Mouse (Mus musculus): Measurements from ENCODE around the gene Trim29. TPM values are rescaled to one million over a fixed set of nuclear protein-coding genes. Genes with fewer than 3 reads are reported as not detected.

Gene Trim29
- polyA plus RNA-seq, 1 experiment from 2014 or later = 0.29 TPM

DNA sequence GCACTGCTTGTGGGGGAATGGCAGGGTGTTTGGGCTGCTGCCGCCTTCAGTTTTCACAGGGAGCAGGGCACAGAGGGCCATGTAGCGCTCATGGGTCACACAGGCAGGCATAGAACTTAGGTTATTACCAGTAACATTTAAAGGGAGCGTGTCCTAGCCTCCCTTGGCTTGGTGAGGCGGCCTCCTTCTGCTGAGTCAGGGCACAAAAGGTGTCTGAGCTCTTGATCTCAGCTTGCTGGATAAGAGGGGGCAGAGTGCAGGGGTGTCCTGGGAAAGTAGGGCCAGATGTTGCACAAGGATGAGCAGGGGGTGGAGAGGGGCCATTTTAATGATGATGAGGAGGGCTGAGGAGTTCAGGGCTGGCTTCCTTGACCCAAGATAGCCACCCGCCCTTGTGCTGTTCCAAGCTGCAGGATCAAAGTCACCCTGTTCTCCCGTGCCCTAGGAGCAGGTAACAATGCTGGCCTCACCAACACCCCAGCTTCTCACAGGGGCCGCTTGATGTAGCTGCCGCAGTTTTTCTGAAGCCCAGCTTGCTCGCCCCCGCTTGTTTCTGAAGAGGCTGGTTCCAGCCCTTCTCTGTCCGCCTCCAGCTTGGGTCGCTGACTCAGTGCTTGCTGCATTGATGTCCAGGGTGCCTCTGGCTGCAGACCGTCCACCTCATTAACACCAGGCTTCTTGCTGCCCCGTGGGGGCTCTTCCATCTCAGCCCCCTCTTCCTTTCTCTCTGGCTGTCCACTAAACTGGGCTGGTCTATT, 38.7 kb upstream of the Trim29 start:
- Histone ChIP-seq H3K27ac (ENCODE audit: poor library complexity, severe bottlenecking) (no peak overlapping the region), H3K4me1 (replicated peaks) (peaks cover 9% of the 10 kb centered on the region), H3K36me3 (no peaks in the 10 kb centered on the region), H3K4me3 (no peak overlapping the region), H3K4me2 (no peak overlapping the region), H3K27me3 (replicated peaks) (peaks cover 49% of the 10 kb centered on the region), H3K9ac (no peak overlapping the region), H3K9me3 (replicated peaks) (peaks cover 4% of the 10 kb centered on the region; the same call in 1 of the 2 replicates)
- no peak for ATAC-seq (ENCODE audit: insufficient number of reproducible peaks, low FRiP score)
- WGBS = 58% methylated on average over 14 of the region's 14 CpGs

DNA sequence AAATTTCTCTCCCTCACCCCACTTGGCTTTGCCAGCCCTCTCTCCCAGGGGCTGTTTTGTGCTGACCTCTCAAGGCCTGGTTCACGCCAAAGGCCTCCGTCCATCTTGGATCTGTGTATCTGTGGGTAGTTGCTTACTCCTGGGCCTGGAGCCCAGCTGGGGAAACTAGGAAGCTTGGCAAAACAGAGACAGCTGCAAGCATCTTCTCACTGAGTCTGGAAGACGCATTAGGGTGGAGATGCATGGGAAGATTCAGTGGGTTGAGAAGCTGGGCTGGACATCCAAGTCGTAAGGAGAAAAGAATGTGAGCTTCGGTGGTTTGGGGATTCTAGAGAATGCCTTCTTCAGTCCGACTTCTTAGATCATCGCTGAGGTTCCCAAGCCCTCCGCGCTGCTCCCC, 36.9 kb upstream of the Trim29 start:
- no peaks in the 10 kb centered on the region for H3K9me3 ChIP-seq (replicated peaks)
- H3K27me3 ChIP-seq (replicated peaks) = peaks cover 48% of the 10 kb centered on the region
- H3K4me2 ChIP-seq = no peak overlapping the region
- H3K9ac ChIP-seq = no peak overlapping the region
- ATAC-seq (ENCODE audit: insufficient number of reproducible peaks, low FRiP score) = no peak
- no peak overlapping the region for H3K27ac ChIP-seq (ENCODE audit: poor library complexity, severe bottlenecking)
- no peaks in the 10 kb centered on the region for H3K36me3 ChIP-seq
- no peak overlapping the region for H3K4me3 ChIP-seq
- WGBS = 64% methylated on average over 9 of the region's 9 CpGs
- peaks cover 9% of the 10 kb centered on the region for H3K4me1 ChIP-seq (replicated peaks)

DNA sequence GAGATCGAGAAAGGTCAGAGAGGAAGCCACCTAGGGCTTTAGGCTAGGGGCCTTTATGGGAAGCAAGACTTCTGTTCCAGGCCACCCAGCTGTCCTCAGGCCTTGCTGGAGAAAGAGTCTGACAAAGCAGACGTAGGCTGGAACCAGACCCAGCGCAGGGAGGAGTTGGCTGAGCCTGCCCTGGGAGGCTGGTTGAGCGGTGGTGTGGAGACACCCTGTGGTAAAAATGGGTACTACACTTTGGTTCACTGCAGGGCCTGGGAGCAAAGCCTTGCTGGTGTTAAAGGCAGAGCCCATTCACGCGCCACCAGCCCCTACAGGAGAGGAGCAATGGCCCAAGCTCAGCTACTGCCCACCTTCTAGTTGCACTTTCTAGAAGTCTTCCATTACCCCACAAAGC, 26.4 kb upstream of the Trim29 start:
- peak; percentile 74 for ATAC-seq (ENCODE audit: insufficient number of reproducible peaks, low FRiP score)
- no peak overlapping the region for H3K4me3 ChIP-seq
- 0 out of 2 replicates have a peak, but pooled peaks cover 3% of the 10 kb centered on the region for H3K4me1 ChIP-seq (replicated peaks)
- WGBS = 9% methylated on average over 6 of the region's 6 CpGs
- no peaks in the 10 kb centered on the region for H3K36me3 ChIP-seq
- H3K9ac ChIP-seq = no peak overlapping the region
- H3K27ac ChIP-seq (ENCODE audit: poor library complexity, severe bottlenecking) = no peak overlapping the region
- H3K4me2 ChIP-seq = no peak overlapping the region
- no peaks in the 10 kb centered on the region for H3K9me3 ChIP-seq (replicated peaks)
- H3K27me3 ChIP-seq (replicated peaks) = peaks cover 40% of the 10 kb centered on the region

DNA sequence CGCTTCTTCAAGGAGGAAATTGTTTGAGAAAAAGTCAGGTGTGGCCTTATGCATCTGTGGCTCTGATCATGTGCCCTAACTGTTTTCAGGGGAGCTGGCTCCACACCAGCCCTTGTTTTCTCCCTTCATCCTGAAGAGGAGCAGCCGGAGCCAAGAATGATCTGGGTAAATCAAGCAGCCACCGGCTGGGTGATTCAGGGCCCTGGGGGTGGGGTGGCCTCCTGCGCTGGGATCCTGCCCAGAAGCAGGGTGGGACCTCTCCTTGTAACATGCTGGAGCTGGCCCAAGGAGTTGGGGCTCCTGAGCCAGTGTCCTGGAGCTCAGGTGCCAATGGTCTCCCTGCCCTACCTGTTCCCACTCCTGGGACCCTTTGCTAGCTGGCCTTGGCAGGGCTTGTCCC, 25.4 kb upstream of the Trim29 start:
- H3K4me3 ChIP-seq = no peak overlapping the region
- 83% methylated on average over 4 of the region's 4 CpGs for WGBS
- 0 out of 2 replicates have a peak, but pooled peaks cover 3% of the 10 kb centered on the region for H3K4me1 ChIP-seq (replicated peaks)
- H3K9me3 ChIP-seq (replicated peaks) = no peaks in the 10 kb centered on the region
- H3K9ac ChIP-seq = no peak overlapping the region
- H3K27ac ChIP-seq (ENCODE audit: poor library complexity, severe bottlenecking) = no peak overlapping the region
- H3K27me3 ChIP-seq (replicated peaks) = peaks cover 40% of the 10 kb centered on the region
- no peak for ATAC-seq (ENCODE audit: insufficient number of reproducible peaks, low FRiP score)
- H3K4me2 ChIP-seq = no peak overlapping the region
- no peaks in the 10 kb centered on the region for H3K36me3 ChIP-seq

DNA sequence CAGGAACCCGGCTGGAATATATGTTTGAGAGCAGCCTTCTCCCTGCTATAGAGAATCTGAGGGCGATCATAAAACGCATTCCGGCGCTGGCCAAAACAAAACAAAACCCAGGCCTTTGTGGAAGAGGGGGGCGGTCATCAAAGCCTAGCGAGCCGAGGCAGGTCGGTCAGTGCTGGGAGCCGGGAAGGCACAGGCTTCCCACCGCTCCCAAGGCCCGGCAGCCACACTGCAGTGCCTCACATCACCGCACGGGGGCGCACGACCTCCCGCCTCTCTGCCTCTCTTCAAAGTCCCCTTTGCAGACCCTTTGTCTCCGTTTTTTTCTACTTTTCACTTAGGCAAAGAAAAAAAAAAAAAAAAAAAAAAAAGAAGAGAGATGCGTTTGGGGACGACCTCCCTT, 23.8 kb upstream of the Trim29 start:
- Histone ChIP-seq H3K4me3 (no peak overlapping the region), H3K27me3 (replicated peaks) (peaks cover 40% of the 10 kb centered on the region), H3K4me2 (peak overlapping the region; percentile 59), H3K4me1 (replicated peaks) (0 out of 2 replicates have a peak, but pooled peaks cover 3% of the 10 kb centered on the region), H3K9me3 (replicated peaks) (no peaks in the 10 kb centered on the region), H3K36me3 (no peaks in the 10 kb centered on the region), H3K27ac (ENCODE audit: poor library complexity, severe bottlenecking) (no peak overlapping the region), H3K9ac (peak overlapping the region; percentile 52; the same call in 1 of the 2 replicates)
- no peak for ATAC-seq (ENCODE audit: insufficient number of reproducible peaks, low FRiP score)
- WGBS = 2% methylated on average over 20 of the region's 20 CpGs

DNA sequence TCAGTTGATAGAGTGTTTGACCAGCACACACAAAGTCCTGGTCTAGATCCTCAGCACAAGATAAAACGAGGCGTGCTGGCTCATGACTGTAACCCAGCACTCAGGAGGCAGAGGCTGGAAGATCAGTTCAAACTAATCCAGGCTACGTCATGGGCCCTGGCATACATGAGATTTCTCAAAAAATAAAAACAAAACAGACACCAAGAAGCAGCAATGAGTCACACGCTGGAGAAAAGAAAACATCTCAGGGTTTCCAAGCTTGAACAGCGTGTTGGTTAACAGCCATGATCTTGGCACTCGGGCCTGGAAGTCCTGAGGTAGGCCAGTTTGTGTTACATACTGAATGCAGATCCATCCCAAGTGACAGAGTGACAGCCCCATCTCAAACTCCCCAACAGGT, 17.6 kb upstream of the Trim29 start:
- Histone ChIP-seq H3K4me1 (replicated peaks) (no peaks in the 10 kb centered on the region), H3K36me3 (no peaks in the 10 kb centered on the region), H3K9ac (no peak overlapping the region), H3K27me3 (replicated peaks) (peaks cover 3% of the 10 kb centered on the region; the same call in 1 of the 2 replicates), H3K4me3 (no peak overlapping the region), H3K4me2 (no peak overlapping the region), H3K9me3 (replicated peaks) (no peaks in the 10 kb centered on the region), H3K27ac (ENCODE audit: poor library complexity, severe bottlenecking) (no peak overlapping the region)
- WGBS = 85% methylated on average over 6 of the region's 6 CpGs
- no peak for ATAC-seq (ENCODE audit: insufficient number of reproducible peaks, low FRiP score)

DNA sequence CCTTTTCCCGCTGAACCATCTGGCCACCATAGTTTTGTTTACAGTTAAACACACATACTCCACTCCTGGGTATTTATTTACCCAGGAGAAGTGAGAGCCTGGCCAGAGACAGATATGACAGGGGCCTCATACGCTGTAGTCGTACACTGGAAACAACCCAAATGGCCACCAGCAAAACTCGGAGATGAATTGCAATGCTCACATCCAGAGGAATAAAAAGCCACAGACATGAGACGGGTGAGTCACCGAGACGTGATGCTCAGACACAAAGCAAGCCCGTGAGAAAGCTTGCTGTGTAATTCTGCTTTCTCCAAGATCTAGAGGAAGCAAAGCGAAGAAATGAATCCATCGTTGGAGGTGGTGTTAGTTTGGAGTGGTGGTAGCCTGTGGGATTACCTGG, 10.3 kb upstream of the Trim29 start:
- Histone ChIP-seq H3K36me3 (no peaks in the 10 kb centered on the region), H3K9me3 (replicated peaks) (no peaks in the 10 kb centered on the region), H3K4me2 (no peak overlapping the region), H3K27ac (ENCODE audit: poor library complexity, severe bottlenecking) (no peak overlapping the region), H3K4me1 (replicated peaks) (no peaks in the 10 kb centered on the region), H3K4me3 (no peak overlapping the region), H3K9ac (no peak overlapping the region), H3K27me3 (replicated peaks) (peaks cover 22% of the 10 kb centered on the region)
- WGBS = 63% methylated on average over 10 of the region's 10 CpGs
- no peak for ATAC-seq (ENCODE audit: insufficient number of reproducible peaks, low FRiP score)

DNA sequence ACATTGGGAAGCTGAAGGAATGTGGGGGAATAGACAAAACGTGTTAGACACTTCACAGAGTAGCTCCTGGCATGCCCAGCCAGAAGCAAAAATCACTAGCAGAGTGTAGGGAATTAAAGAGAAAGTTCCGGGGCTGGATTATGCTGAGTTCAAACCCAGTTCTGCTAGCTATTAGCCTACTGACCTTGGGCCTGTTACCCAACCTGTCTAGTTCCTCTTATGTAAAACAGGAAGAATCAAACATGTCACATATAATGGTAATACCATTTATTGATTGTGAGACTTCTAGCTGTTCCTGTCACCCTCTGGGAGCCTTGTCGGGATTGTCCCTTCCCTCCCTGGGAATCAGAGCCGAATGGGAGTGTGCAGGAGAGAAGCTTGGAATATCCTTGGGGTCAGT, 7.7 kb upstream of the Trim29 start:
- peaks cover 4% of the 10 kb centered on the region; the same call in 1 of the 2 replicates for H3K4me1 ChIP-seq (replicated peaks)
- no peaks in the 10 kb centered on the region for H3K36me3 ChIP-seq
- no peak overlapping the region for H3K4me3 ChIP-seq
- H3K4me2 ChIP-seq = no peak overlapping the region
- no peak overlapping the region for H3K27ac ChIP-seq (ENCODE audit: poor library complexity, severe bottlenecking)
- H3K9me3 ChIP-seq (replicated peaks) = no peaks in the 10 kb centered on the region
- 60% methylated on average over 4 of the region's 4 CpGs for WGBS
- peaks cover 22% of the 10 kb centered on the region for H3K27me3 ChIP-seq (replicated peaks)
- H3K9ac ChIP-seq = no peak overlapping the region
- no peak for ATAC-seq (ENCODE audit: insufficient number of reproducible peaks, low FRiP score)

DNA sequence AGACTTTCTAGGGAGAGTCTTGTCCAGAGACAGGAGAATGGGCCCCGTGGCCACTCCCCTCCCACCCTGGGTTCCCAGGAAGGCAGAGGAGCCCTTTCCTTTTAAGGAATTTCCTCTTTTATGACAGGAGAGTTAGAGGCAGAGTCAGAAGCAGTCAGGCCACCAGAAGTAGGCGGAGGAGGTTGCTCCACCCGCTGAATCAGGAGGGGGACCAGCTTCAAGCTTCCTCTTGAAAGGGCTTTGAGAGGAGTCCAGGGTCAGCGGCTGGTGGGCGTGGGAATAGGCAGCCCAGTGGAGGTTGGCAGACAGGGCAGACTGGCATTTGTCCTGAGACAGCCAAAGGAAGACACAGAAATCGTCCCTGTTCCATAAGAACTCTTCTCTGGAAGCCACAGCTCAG, 4.8 kb upstream of the Trim29 start:
- no peaks in the 10 kb centered on the region for H3K9me3 ChIP-seq (replicated peaks)
- H3K36me3 ChIP-seq = no peaks in the 10 kb centered on the region
- ATAC-seq (ENCODE audit: insufficient number of reproducible peaks, low FRiP score) = no peak
- no peak overlapping the region for H3K4me3 ChIP-seq
- peaks cover 29% of the 10 kb centered on the region for H3K27me3 ChIP-seq (replicated peaks)
- 51% methylated on average over 6 of the region's 6 CpGs for WGBS
- peaks cover 4% of the 10 kb centered on the region; the same call in 1 of the 2 replicates for H3K4me1 ChIP-seq (replicated peaks)
- no peak overlapping the region for H3K9ac ChIP-seq
- H3K4me2 ChIP-seq = no peak overlapping the region
- H3K27ac ChIP-seq (ENCODE audit: poor library complexity, severe bottlenecking) = no peak overlapping the region

DNA sequence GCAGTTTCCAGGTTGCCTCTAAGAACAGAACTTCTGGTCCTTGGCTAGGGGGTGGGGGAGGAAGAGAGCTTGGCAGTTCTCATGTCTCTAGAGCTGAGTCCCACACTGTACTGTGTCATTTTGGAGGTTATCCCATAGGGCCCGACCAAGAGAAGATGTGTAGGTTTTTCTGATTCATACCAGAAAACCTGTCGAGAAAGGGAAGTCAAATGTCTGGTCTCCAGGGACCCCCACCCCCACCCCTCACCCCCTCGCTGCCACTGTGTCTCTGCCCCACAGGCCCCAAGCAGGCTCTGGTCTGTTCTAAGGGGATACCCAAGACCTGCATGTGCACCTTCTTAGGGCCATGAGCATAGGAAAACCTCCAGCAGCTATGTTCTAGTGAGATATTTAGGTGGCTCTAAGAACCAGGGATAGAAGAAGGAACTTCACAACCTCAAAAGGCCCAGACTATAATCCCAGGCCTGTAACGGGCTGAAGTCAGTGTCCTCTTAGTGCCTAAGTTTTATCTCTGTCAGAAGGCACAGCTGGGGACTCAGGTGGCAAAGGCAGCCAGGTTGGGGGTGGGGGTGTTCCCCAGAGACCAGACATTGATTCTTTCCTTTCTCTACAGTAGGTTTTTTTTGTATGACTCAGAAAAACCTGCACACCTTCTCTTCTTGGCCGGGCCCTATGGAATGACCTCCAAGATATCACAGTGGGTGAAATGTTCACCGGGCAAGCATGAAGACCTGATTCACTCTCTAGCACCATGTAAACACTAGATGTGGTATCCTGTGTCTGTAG, 1.4 kb upstream of the Trim29 start:
- Histone ChIP-seq H3K27me3 (replicated peaks) (peaks cover 44% of the 10 kb centered on the region), H3K9ac (no peak overlapping the region), H3K4me2 (no peak overlapping the region), H3K4me1 (replicated peaks) (peaks cover 4% of the 10 kb centered on the region; the same call in 1 of the 2 replicates), H3K9me3 (replicated peaks) (no peaks in the 10 kb centered on the region), H3K27ac (ENCODE audit: poor library complexity, severe bottlenecking) (no peak overlapping the region), H3K36me3 (no peaks in the 10 kb centered on the region), H3K4me3 (no peak overlapping the region)
- WGBS = 72% methylated on average over 6 of the region's 6 CpGs
- ATAC-seq (ENCODE audit: insufficient number of reproducible peaks, low FRiP score) = no peak

DNA sequence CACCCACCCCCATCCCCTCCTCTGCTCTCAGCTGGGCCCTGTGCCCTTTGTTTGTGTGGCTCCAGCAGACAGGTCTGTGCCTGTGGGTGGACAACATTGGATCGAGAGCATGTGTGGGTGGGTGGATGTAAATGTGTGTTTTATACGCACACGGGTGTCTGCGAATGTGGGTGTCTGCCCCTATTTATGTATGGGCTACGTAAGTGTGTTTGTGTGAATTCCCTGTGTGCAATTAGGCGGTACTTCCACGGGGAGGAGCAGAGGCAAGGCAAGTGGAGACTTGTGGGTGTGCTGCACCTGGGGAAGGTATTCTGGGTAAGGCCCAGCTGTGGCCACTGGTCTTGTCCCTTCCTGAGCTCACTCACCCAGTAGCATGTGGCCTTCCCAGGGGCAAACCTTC, 1.5 kb downstream of the Trim29 start:
- no peak for ATAC-seq (ENCODE audit: insufficient number of reproducible peaks, low FRiP score)
- 84% methylated on average over 7 of the region's 7 CpGs for WGBS
- Histone ChIP-seq H3K36me3 (no peaks in the 10 kb centered on the region), H3K4me2 (no peak overlapping the region), H3K27me3 (replicated peaks) (peaks cover 55% of the 10 kb centered on the region), H3K4me1 (replicated peaks) (no peaks in the 10 kb centered on the region), H3K9ac (no peak overlapping the region), H3K4me3 (no peak overlapping the region), H3K9me3 (replicated peaks) (no peaks in the 10 kb centered on the region), H3K27ac (ENCODE audit: poor library complexity, severe bottlenecking) (no peak overlapping the region)
